Mouse (Mus musculus) CH12.LX (cell line): ENCODE measurements around the gene Nxpe5.

Source experiments
- CTCF ChIP-seq, 2 experiments: IDR thresholded peaks in 1 of 2; conservative IDR thresholded peaks in 1 of 2; 2 replicates each; pipeline ENCODE4 v1.5.1; 2011 to 2012; ENCODE audit warnings: low read depth in 2 of 2, low read length in 2 of 2, improper control_type of control experiment in 1 of 2, inconsistent platforms in 1 of 2, mild to moderate bottlenecking in 1 of 2, moderate library complexity in 1 of 2
- E2F4 ChIP-seq: IDR thresholded peaks from 2 replicates; pipeline ENCODE4 v1.6.1; 2011; ENCODE audit warnings: low read depth, low read length, improper control_type of control experiment; ENCODE audit not compliant: insufficient replicate concordance
- KAT2A ChIP-seq: IDR thresholded peaks from 2 replicates; pipeline ENCODE4 v1.6.1; 2012; ENCODE audit warnings: low read length, improper control_type of control experiment, inconsistent platforms; ENCODE audit not compliant: insufficient replicate concordance
- MAX ChIP-seq: IDR thresholded peaks from 2 replicates; pipeline ENCODE4 v1.6.1; 2011; ENCODE audit warnings: low read length, improper control_type of control experiment
- MEF2A ChIP-seq: IDR thresholded peaks from 2 replicates; pipeline ENCODE4 v1.6.1; 2014; ENCODE audit warnings: low read depth, mild to moderate bottlenecking, inconsistent platforms, low read length, improper control_type of control experiment, borderline replicate concordance
- NELFE ChIP-seq: IDR thresholded peaks from 2 replicates; pipeline ENCODE4 v1.6.1; 2011; ENCODE audit warnings: low read depth, low read length, improper control_type of control experiment
- POLR2AphosphoS2 ChIP-seq: IDR thresholded peaks from 2 replicates; pipeline ENCODE4 v1.6.1; 2011; ENCODE audit warnings: low read depth, low read length, improper control_type of control experiment
- SIN3A ChIP-seq: IDR thresholded peaks from 2 replicates; pipeline ENCODE4 v1.6.1; 2012; ENCODE audit warnings: low read length, improper control_type of control experiment, inconsistent platforms
- TBP ChIP-seq: conservative IDR thresholded peaks from 2 replicates; pipeline ENCODE4 v1.6.1; 2011; ENCODE audit warnings: low read depth, low read length, improper control_type of control experiment
- TCF12 ChIP-seq: IDR thresholded peaks from 2 replicates; pipeline ENCODE4 v1.6.1; 2014; ENCODE audit warnings: low read depth, mild to moderate bottlenecking, inconsistent platforms, low read length, improper control_type of control experiment
- ZC3H11A ChIP-seq: IDR thresholded peaks from 2 replicates; pipeline ENCODE4 v1.6.1; 2012; ENCODE audit warnings: low read depth, mild to moderate bottlenecking, inconsistent platforms, low read length, improper control_type of control experiment
- ZNF384 ChIP-seq: IDR thresholded peaks from 2 replicates; pipeline ENCODE4 v1.6.1; 2012; ENCODE audit warnings: low read depth, low read length, improper control_type of control experiment, inconsistent platforms

- TF ChIP-seq TBP (no peak), SIN3A (no peak), CTCF (conservative IDR thresholded peaks at IDR 0.05 in 1 of 2, IDR thresholded peaks at IDR 0.05 in 1 of 2; ENCODE audit: low read depth in 2 of 2, low read length in 2 of 2) (no peak), POLR2AphosphoS2 (no peak), ZC3H11A (no peak), TCF12 (no peak), ZNF384 (no peak), MEF2A (no peak), MAX (no peak), E2F4 (no peak), NELFE (no peak), KAT2A (no peak)
Observed at GRCm38 (mm10) chr5:138257585-138257978, 31.9 kb downstream of the Nxpe5 start.
